Mouse (Mus musculus) testis, adult 2 months (tissue): ENCODE results near the gene Bahcc1. TPM values are rescaled to one million over a fixed set of nuclear protein-coding genes. Genes with fewer than 3 reads are reported as not detected.

ENCODE experiments used
- H3K27ac ChIP-seq: fragments of 200-500 bp; 2 replicates; pipeline ENCODE4 v1.5.1; 2012; ENCODE audit warnings: low read depth, low read length; ENCODE audit not compliant: control insufficient read depth, insufficient read depth
- H3K27me3 ChIP-seq: fragments of 200-500 bp; 2 replicates; pipeline ENCODE4 v1.6.1; 2012; ENCODE audit warnings: mild to moderate bottlenecking, low read length, moderate library complexity; ENCODE audit not compliant: control insufficient read depth, insufficient read depth
- H3K36me3 ChIP-seq: fragments of 200-500 bp; 2 replicates; pipeline ENCODE4 v1.6.1; 2012; ENCODE audit warnings: mild to moderate bottlenecking, low read length; ENCODE audit not compliant: control insufficient read depth, insufficient read depth
- H3K4me1 ChIP-seq: fragments of 200-500 bp; 2 replicates; pipeline ENCODE4 v1.6.1; 2012; ENCODE audit warnings: low read length; ENCODE audit not compliant: control insufficient read depth, insufficient read depth
- H3K4me3 ChIP-seq: fragments of 200-500 bp; 2 replicates; pipeline ENCODE4 v1.5.1; 2012; ENCODE audit warnings: low read depth, mild to moderate bottlenecking, low read length, moderate library complexity, mixed read lengths; ENCODE audit not compliant: control insufficient read depth
- CTCF ChIP-seq: fragments of 200-500 bp; IDR thresholded peaks from 2 replicates; pipeline ENCODE4 v1.5.1; 2012; ENCODE audit warnings: low read depth, mild to moderate bottlenecking, inconsistent platforms, low read length, moderate library complexity; ENCODE audit not compliant: control insufficient read depth, insufficient read depth, insufficient replicate concordance
- POLR2A ChIP-seq: fragments of 200-500 bp; IDR thresholded peaks from 2 replicates; pipeline ENCODE4 v1.6.1; 2012; ENCODE audit warnings: low read depth, mild to moderate bottlenecking, inconsistent platforms, low read length, moderate library complexity; ENCODE audit not compliant: control insufficient read depth
- polyA plus RNA-seq: library from polyadenylated mRNA; depleted of rRNA; stranded (reverse); fragments of >200 nt; gene quantifications from 2 replicates; pipeline ENCODE4 v1.2.3, GENCODE M21; 2012

Gene Bahcc1
- polyA plus RNA-seq, 1 experiment = 2.9 TPM

GRCm38 (mm10) chr11:120198831-120199230 is 33.9 kb upstream of the Bahcc1 start:
- no peak overlapping the region for H3K4me3 ChIP-seq
- H3K27ac ChIP-seq = no peak overlapping the region
- H3K27me3 ChIP-seq = no peaks in the 10 kb centered on the region
- no peaks in the 10 kb centered on the region for H3K36me3 ChIP-seq
- TF ChIP-seq CTCF = no peak
- no peak for TF ChIP-seq POLR2A
- no peaks in the 10 kb centered on the region for H3K4me1 ChIP-seq

DNA sequence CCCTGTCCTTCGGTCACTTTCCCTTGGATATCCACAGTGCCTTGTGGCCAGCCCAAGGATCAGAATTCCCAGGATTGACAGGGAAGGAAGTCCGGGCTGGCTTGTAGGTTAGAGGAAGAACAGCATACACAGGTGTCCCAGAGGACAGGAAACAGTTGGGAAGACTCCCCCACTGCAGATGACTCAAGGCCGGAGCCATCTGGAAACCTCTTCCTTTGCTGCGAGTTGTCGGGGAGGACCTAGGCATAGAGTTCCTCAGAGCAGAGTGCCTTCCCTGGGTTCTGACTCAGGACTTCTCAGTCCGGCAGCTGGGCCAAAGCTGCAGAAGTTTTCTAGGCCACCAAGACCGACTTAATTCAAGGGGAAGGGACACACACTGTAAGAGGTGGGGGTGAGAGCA is 33.0 kb upstream of the Bahcc1 start:
- TF ChIP-seq CTCF = no peak
- TF ChIP-seq POLR2A = no peak
- Histone ChIP-seq H3K36me3 (no peaks in the 10 kb centered on the region), H3K4me3 (no peak overlapping the region), H3K27ac (no peak overlapping the region), H3K27me3 (no peaks in the 10 kb centered on the region), H3K4me1 (no peaks in the 10 kb centered on the region)

GRCm38 (mm10) chr11:120200621-120201020 is 32.1 kb upstream of the Bahcc1 start:
- H3K4me3 ChIP-seq = no peak overlapping the region
- H3K27ac ChIP-seq = no peak overlapping the region
- no peaks in the 10 kb centered on the region for H3K36me3 ChIP-seq
- TF ChIP-seq CTCF (no peak), POLR2A (no peak)
- H3K4me1 ChIP-seq = no peaks in the 10 kb centered on the region
- no peaks in the 10 kb centered on the region for H3K27me3 ChIP-seq

DNA sequence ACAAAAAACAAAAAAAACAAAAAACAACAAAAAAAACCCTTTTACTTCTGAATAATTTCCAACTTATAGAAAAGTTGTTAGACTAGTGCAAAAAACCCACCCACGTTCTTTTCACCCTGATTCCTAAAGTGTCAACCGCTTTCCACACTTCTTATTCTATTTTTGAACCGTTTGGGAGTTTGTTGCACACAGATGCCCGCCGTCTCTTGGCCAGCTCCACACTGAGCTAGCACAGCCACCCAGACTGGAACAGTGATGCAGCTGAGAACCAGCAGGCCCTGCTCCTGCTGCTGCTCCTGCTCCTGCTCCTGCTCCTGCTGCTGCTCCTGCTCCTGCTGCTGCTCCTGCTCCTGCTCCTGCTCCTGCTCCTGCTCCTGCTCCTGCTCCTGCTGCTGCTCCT is 28.5 kb upstream of the Bahcc1 start:
- no peaks in the 10 kb centered on the region for H3K4me1 ChIP-seq
- no peaks in the 10 kb centered on the region for H3K36me3 ChIP-seq
- no peak overlapping the region for H3K27ac ChIP-seq
- no peak for TF ChIP-seq CTCF
- no peak for TF ChIP-seq POLR2A
- no peak overlapping the region for H3K4me3 ChIP-seq
- no peaks in the 10 kb centered on the region for H3K27me3 ChIP-seq

DNA sequence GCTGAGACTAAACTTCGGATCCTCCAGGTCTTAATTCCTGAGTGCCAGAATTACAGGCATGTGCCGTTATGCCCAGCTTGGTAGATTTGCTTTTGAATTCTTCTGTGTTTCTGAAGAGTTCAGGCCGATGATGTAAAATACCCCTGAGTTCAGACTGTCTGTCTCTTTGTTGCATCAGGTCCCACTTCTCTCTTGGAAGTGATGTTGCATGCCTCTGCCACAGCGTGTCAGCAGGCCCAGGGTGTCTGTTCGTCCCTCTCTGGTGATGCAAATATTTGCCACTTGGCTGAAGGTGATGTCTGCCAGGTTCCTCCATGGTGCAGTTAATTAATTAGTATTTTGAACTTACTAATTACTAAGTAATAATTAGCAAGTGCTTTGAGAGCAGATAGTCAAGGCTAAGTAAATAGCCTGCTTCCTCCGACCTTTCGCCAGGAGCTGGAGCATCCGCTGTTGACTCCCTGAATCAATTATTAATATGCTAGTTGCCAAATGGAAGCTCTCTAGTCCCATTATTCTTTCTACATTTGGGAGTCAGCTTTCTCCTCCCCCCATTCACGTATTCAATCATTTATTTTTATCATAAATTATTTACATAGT is 26.6 kb upstream of the Bahcc1 start:
- Histone ChIP-seq H3K36me3 (no peaks in the 10 kb centered on the region), H3K27ac (no peak overlapping the region), H3K27me3 (no peaks in the 10 kb centered on the region), H3K4me1 (no peaks in the 10 kb centered on the region), H3K4me3 (no peak overlapping the region)
- TF ChIP-seq CTCF (no peak), POLR2A (no peak)

GRCm38 (mm10) chr11:120206669-120207090 is 26.1 kb upstream of the Bahcc1 start:
- no peaks in the 10 kb centered on the region for H3K36me3 ChIP-seq
- TF ChIP-seq POLR2A = no peak
- no peak for TF ChIP-seq CTCF
- no peaks in the 10 kb centered on the region for H3K4me1 ChIP-seq
- H3K4me3 ChIP-seq = no peak overlapping the region
- no peaks in the 10 kb centered on the region for H3K27me3 ChIP-seq
- H3K27ac ChIP-seq = no peak overlapping the region

DNA sequence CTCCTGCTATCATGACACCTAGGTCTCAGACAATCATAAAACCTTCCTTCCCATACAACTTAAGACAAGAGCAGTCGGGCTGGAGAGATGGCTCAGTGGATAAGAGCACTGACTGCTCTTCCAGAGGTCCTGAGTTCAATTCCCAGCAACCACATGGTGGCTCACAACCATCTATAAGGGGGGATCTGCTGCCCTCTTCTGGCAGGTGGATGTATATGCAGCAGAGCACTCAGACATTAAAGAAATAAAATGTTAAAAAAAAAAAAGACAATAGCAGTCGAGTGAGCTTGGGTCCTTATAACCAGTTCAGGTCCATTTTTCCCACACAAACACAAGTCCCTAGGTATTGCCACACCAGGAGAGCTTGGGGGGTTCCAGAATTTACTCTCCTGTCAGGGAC is 23.9 kb upstream of the Bahcc1 start:
- no peaks in the 10 kb centered on the region for H3K4me1 ChIP-seq
- no peak overlapping the region for H3K27ac ChIP-seq
- no peak overlapping the region for H3K4me3 ChIP-seq
- H3K36me3 ChIP-seq = no peaks in the 10 kb centered on the region
- TF ChIP-seq CTCF (no peak), POLR2A (no peak)
- no peaks in the 10 kb centered on the region for H3K27me3 ChIP-seq

- H3K36me3 ChIP-seq = no peaks in the 10 kb centered on the region
- TF ChIP-seq CTCF = no peak
- TF ChIP-seq POLR2A = no peak
- H3K4me3 ChIP-seq = no peak overlapping the region
- H3K27ac ChIP-seq = no peak overlapping the region
- no peaks in the 10 kb centered on the region for H3K4me1 ChIP-seq
- no peaks in the 10 kb centered on the region for H3K27me3 ChIP-seq
These were observed 23.3 kb upstream of the Bahcc1 start for GRCm38 (mm10) chr11:120209462-120209861.
